Comparison of ENCODE assay signal across 8 mouse cellular contexts in genomic region chr17:64676735-64677469, GRCm38 (mm10).
DNase-seq lines count a peak whose midpoint lies in the region; ATAC-seq and TF ChIP-seq lines count a peak whose summit lies in the region.

No protein-coding gene starts in this region.

- H3K4me1 ChIP-seq in midbrain, embryonic 13.5 days (replicated peaks): peaks cover 8% of the 10 kb centered on the region
- H3K4me1 ChIP-seq in midbrain, embryonic 11.5 days (ENCODE audit: control insufficient read depth, insufficient read depth, low read length): no peaks in the 10 kb centered on the region
- H3K4me1 ChIP-seq in hindbrain, postnatal 0 days (ENCODE audit: insufficient read depth, low read length): no peaks in the 10 kb centered on the region

- 69% methylated on average over 10 of the region's 10 CpGs for WGBS in midbrain, embryonic 13.5 days
- WGBS in midbrain, embryonic 11.5 days: 82% methylated on average over 10 of the region's 10 CpGs
- 30% methylated on average over 10 of the region's 10 CpGs for WGBS in hindbrain, postnatal 0 days

- no peak for TF ChIP-seq CTCF in hindbrain, postnatal 0 days (IDR thresholded peaks at IDR 0.05; ENCODE audit: low read depth)

- peak; percentile 73 for ATAC-seq in midbrain, embryonic 13.5 days
- ATAC-seq in midbrain, embryonic 11.5 days (ENCODE audit: low FRiP score): no peak
- ATAC-seq in hindbrain, postnatal 0 days: peak; percentile 93
- no peak for ATAC-seq in activated CD4-positive, CD25-positive, alpha-beta regulatory T cell, adult 4 months

- H3K36me3 ChIP-seq in midbrain, embryonic 13.5 days: peaks cover 21% of the 10 kb centered on the region
- H3K36me3 ChIP-seq in midbrain, embryonic 11.5 days (ENCODE audit: control insufficient read depth, insufficient read depth, low read length): 0 out of 2 replicates have a peak, but pooled peaks cover 3% of the 10 kb centered on the region
- peaks cover 7% of the 10 kb centered on the region; the same call in 1 of the 2 replicates for H3K36me3 ChIP-seq in hindbrain, postnatal 0 days (ENCODE audit: insufficient read depth, low read length)

- no peaks in the 10 kb centered on the region for H3K9me3 ChIP-seq in midbrain, embryonic 13.5 days
- no peaks in the 10 kb centered on the region; the same call in 1 of the 2 replicates for H3K9me3 ChIP-seq in midbrain, embryonic 11.5 days (ENCODE audit: control insufficient read depth, low read length)
- H3K9me3 ChIP-seq in hindbrain, postnatal 0 days (ENCODE audit: low read length): no peaks in the 10 kb centered on the region

- H3K27me3 ChIP-seq in midbrain, embryonic 13.5 days: no peaks in the 10 kb centered on the region
- H3K27me3 ChIP-seq in midbrain, embryonic 11.5 days (ENCODE audit: control insufficient read depth, insufficient read depth, low read length): no peaks in the 10 kb centered on the region
- H3K27me3 ChIP-seq in hindbrain, postnatal 0 days (ENCODE audit: insufficient read depth, low read length): no peaks in the 10 kb centered on the region

- H3K9ac ChIP-seq in midbrain, embryonic 13.5 days (replicated peaks): no peak overlapping the region
- no peak overlapping the region for H3K9ac ChIP-seq in midbrain, embryonic 11.5 days (ENCODE audit: low read length)
- H3K9ac ChIP-seq in hindbrain, postnatal 0 days (replicated peaks; ENCODE audit: low read length): no peak overlapping the region

- no peak overlapping the region for H3K4me2 ChIP-seq in midbrain, embryonic 13.5 days (replicated peaks)
- no peak overlapping the region for H3K4me2 ChIP-seq in midbrain, embryonic 11.5 days
- no peak overlapping the region for H3K4me2 ChIP-seq in hindbrain, postnatal 0 days (ENCODE audit: low read depth, low read length)

- no peak overlapping the region for H3K4me3 ChIP-seq in midbrain, embryonic 13.5 days (replicated peaks)
- H3K4me3 ChIP-seq in midbrain, embryonic 11.5 days (ENCODE audit: low read depth, low read length): no peak overlapping the region
- no peak overlapping the region for H3K4me3 ChIP-seq in hindbrain, postnatal 0 days (ENCODE audit: low read length)

- peak; percentile 45 for DNase-seq in adrenal gland, adult 2 months
- no peak for DNase-seq in adrenal gland, adult 8-10 months
- no peak for DNase-seq in midbrain, embryonic 11.5 days (ENCODE audit: low spot score, missing footprints)
- DNase-seq in hindbrain, postnatal 0 days (ENCODE audit: low spot score): peak; percentile 79
- DNase-seq in lung, adult 18-20 months: peak; percentile 47 to 72
- no peak for DNase-seq in thymus, adult 18-20 months

- H3K27ac ChIP-seq in midbrain, embryonic 13.5 days: 0 out of 2 replicates have a peak overlapping the region, but pooled peaks have one; percentile 12
- H3K27ac ChIP-seq in midbrain, embryonic 11.5 days (ENCODE audit: low read depth, low read length): no peak overlapping the region
- H3K27ac ChIP-seq in hindbrain, postnatal 0 days: 0 out of 2 replicates have a peak overlapping the region, but pooled peaks have one; percentile 23

Comparison
In these comparisons a context has a peak if more than half of its experiments do, and no peak if none do; other contexts are left out.
1. DNase-seq: peak in adrenal gland, adult 2 months (single experiment), hindbrain, postnatal 0 days (single experiment) and lung, adult 18-20 months (2 of 2); none in adrenal gland, adult 8-10 months (single experiment), midbrain, embryonic 11.5 days (single experiment) and thymus, adult 18-20 months (0 of 2).
2. ATAC-seq: peak in midbrain, embryonic 13.5 days (single experiment) and hindbrain, postnatal 0 days (single experiment); none in midbrain, embryonic 11.5 days (single experiment) and activated CD4-positive, CD25-positive, alpha-beta regulatory T cell, adult 4 months (single experiment).